Mouse (Mus musculus): ENCODE measurements around the gene Olfr1336. TPM values are rescaled to one million over a fixed set of nuclear protein-coding genes. Genes with fewer than 3 reads are reported as not detected.

Olfr1336 gene
- polyA plus RNA-seq (2014; fragmentation: Nextera tagmentation; extraction: Ambion mirVana) = not detected in 2 replicates

- no peak within 1 kb of the TSS for H3K27ac ChIP-seq
- no peak within 1 kb of the TSS for H3K9ac ChIP-seq
- no peak for ATAC-seq (ENCODE audit: low FRiP score)
- no peaks in the 10 kb centered on the region for H3K9me3 ChIP-seq (ENCODE audit: control insufficient read depth, low read length)
- no peak within 1 kb of the TSS for H3K4me3 ChIP-seq (replicated peaks; ENCODE audit: low read length)
- H3K4me2 ChIP-seq (replicated peaks) = no peak within 1 kb of the TSS
- no peak for DNase-seq (ENCODE audit: low spot score)
- H3K4me1 ChIP-seq (replicated peaks; ENCODE audit: control insufficient read depth, insufficient read depth, low read length) = no peaks in the 10 kb centered on the region
- no peaks in the 10 kb centered on the region for H3K36me3 ChIP-seq (replicated peaks; ENCODE audit: control insufficient read depth, insufficient read depth)
- H3K27me3 ChIP-seq (ENCODE audit: control insufficient read depth, insufficient read depth, low read length) = no peaks in the 10 kb centered on the region
Measured at GRCm38 (mm10) chr7:6455868-6456267, at the start of gene Olfr1336. Gene Olfr1336 (plus strand): TSS chr7:6456168.

- ATAC-seq (ENCODE audit: low FRiP score) (peak; percentile 49; the same call in 1 of the 2 replicates), DNase-seq (ENCODE audit: low spot score) (peak; percentile 84)
- Histone ChIP-seq H3K9me3 (ENCODE audit: control insufficient read depth, low read length) (no peaks in the 10 kb centered on the region), H3K27ac (no peak within 1 kb of the TSS), H3K9ac (no peak within 1 kb of the TSS), H3K27me3 (ENCODE audit: control insufficient read depth, insufficient read depth, low read length) (no peaks in the 10 kb centered on the region), H3K36me3 (replicated peaks; ENCODE audit: control insufficient read depth, insufficient read depth) (no peaks in the 10 kb centered on the region), H3K4me1 (replicated peaks; ENCODE audit: control insufficient read depth, insufficient read depth, low read length) (no peaks in the 10 kb centered on the region), H3K4me2 (replicated peaks) (no peak within 1 kb of the TSS), H3K4me3 (replicated peaks; ENCODE audit: low read length) (no peak within 1 kb of the TSS)
- 3% methylated on average over 17 of the region's 17 CpGs for WGBS
Measured at GRCm38 (mm10) chr7:6410043-6410442, 45.9 kb upstream of the Olfr1336 start, which contains the start of gene Gm20715. Gene Gm20715 (plus strand): TSS chr7:6410277.

- H3K27ac ChIP-seq = no peak overlapping the region
- no peaks in the 10 kb centered on the region for H3K36me3 ChIP-seq (replicated peaks; ENCODE audit: control insufficient read depth, insufficient read depth)
- H3K9me3 ChIP-seq (ENCODE audit: control insufficient read depth, low read length) = no peaks in the 10 kb centered on the region
- peak overlapping the region; percentile 56 for H3K4me2 ChIP-seq (replicated peaks)
- DNase-seq (ENCODE audit: low spot score) (peak; percentile 40), ATAC-seq (ENCODE audit: low FRiP score) (peak; percentile 94)
- H3K4me1 ChIP-seq (replicated peaks; ENCODE audit: control insufficient read depth, insufficient read depth, low read length) = no peaks in the 10 kb centered on the region
- no peaks in the 10 kb centered on the region; the same call in 1 of the 2 replicates for H3K27me3 ChIP-seq (ENCODE audit: control insufficient read depth, insufficient read depth, low read length)
- H3K9ac ChIP-seq = peak overlapping the region; percentile 60
- H3K4me3 ChIP-seq (replicated peaks; ENCODE audit: low read length) = peak overlapping the region; percentile 39
- 4% methylated on average over 19 of the region's 22 CpGs for WGBS
Measured at GRCm38 (mm10) chr7:6414626-6415441, 41.1 kb upstream of the Olfr1336 start.

GRCm38 (mm10) chr7:6415442-6415787, 40.6 kb upstream of the Olfr1336 start:
- no peak overlapping the region for H3K27ac ChIP-seq
- ATAC-seq (ENCODE audit: low FRiP score) (no peak; the same call in none of the 2 replicates), DNase-seq (ENCODE audit: low spot score) (no peak)
- 3% methylated on average over 8 of the region's 8 CpGs for WGBS
- H3K4me1 ChIP-seq (replicated peaks; ENCODE audit: control insufficient read depth, insufficient read depth, low read length) = no peaks in the 10 kb centered on the region
- H3K4me3 ChIP-seq (replicated peaks; ENCODE audit: low read length) = peak overlapping the region; percentile 39
- peak overlapping the region; percentile 60 for H3K9ac ChIP-seq
- no peaks in the 10 kb centered on the region; the same call in 1 of the 2 replicates for H3K27me3 ChIP-seq (ENCODE audit: control insufficient read depth, insufficient read depth, low read length)
- no peaks in the 10 kb centered on the region for H3K9me3 ChIP-seq (ENCODE audit: control insufficient read depth, low read length)
- no peaks in the 10 kb centered on the region for H3K36me3 ChIP-seq (replicated peaks; ENCODE audit: control insufficient read depth, insufficient read depth)
- peak overlapping the region; percentile 56 for H3K4me2 ChIP-seq (replicated peaks)

GRCm38 (mm10) chr7:6419894-6420293, 36.1 kb upstream of the Olfr1336 start:
- H3K4me2 ChIP-seq (replicated peaks) = no peak overlapping the region
- H3K9me3 ChIP-seq (ENCODE audit: control insufficient read depth, low read length) = no peaks in the 10 kb centered on the region
- ATAC-seq (ENCODE audit: low FRiP score) (no peak), DNase-seq (ENCODE audit: low spot score) (no peak)
- H3K27ac ChIP-seq = no peak overlapping the region
- no peak overlapping the region for H3K9ac ChIP-seq
- H3K36me3 ChIP-seq (replicated peaks; ENCODE audit: control insufficient read depth, insufficient read depth) = no peaks in the 10 kb centered on the region
- no peaks in the 10 kb centered on the region for H3K4me1 ChIP-seq (replicated peaks; ENCODE audit: control insufficient read depth, insufficient read depth, low read length)
- 74% methylated on average over 6 of the region's 6 CpGs for WGBS
- H3K27me3 ChIP-seq (ENCODE audit: control insufficient read depth, insufficient read depth, low read length) = no peaks in the 10 kb centered on the region; the same call in 1 of the 2 replicates
- no peak overlapping the region for H3K4me3 ChIP-seq (replicated peaks; ENCODE audit: low read length)

GRCm38 (mm10) chr7:6429381-6429780, 26.6 kb upstream of the Olfr1336 start:
- Histone ChIP-seq H3K36me3 (replicated peaks; ENCODE audit: control insufficient read depth, insufficient read depth) (0 out of 2 replicates have a peak, but pooled peaks cover 3% of the 10 kb centered on the region), H3K4me1 (replicated peaks; ENCODE audit: control insufficient read depth, insufficient read depth, low read length) (no peaks in the 10 kb centered on the region), H3K4me3 (replicated peaks; ENCODE audit: low read length) (no peak overlapping the region), H3K27ac (no peak overlapping the region), H3K9me3 (ENCODE audit: control insufficient read depth, low read length) (peaks cover 10% of the 10 kb centered on the region), H3K9ac (no peak overlapping the region), H3K4me2 (replicated peaks) (no peak overlapping the region), H3K27me3 (ENCODE audit: control insufficient read depth, insufficient read depth, low read length) (no peaks in the 10 kb centered on the region)
- ATAC-seq (ENCODE audit: low FRiP score) (no peak), DNase-seq (ENCODE audit: low spot score) (no peak)
- WGBS = 90% methylated on average over 3 of the region's 3 CpGs

- no peak overlapping the region for H3K4me2 ChIP-seq (replicated peaks)
- H3K4me3 ChIP-seq (replicated peaks; ENCODE audit: low read length) = no peak overlapping the region
- H3K4me1 ChIP-seq (replicated peaks; ENCODE audit: control insufficient read depth, insufficient read depth, low read length) = peaks cover 6% of the 10 kb centered on the region
- 36% methylated on average over 2 of the region's 2 CpGs for WGBS
- no peak overlapping the region for H3K9ac ChIP-seq
- H3K36me3 ChIP-seq (replicated peaks; ENCODE audit: control insufficient read depth, insufficient read depth) = 0 out of 2 replicates have a peak, but pooled peaks cover 3% of the 10 kb centered on the region
- DNase-seq (ENCODE audit: low spot score) (no peak), ATAC-seq (ENCODE audit: low FRiP score) (no peak)
- H3K9me3 ChIP-seq (ENCODE audit: control insufficient read depth, low read length) = peaks cover 10% of the 10 kb centered on the region
- H3K27me3 ChIP-seq (ENCODE audit: control insufficient read depth, insufficient read depth, low read length) = no peaks in the 10 kb centered on the region
- no peak overlapping the region for H3K27ac ChIP-seq
Measured at GRCm38 (mm10) chr7:6430342-6430741, 25.6 kb upstream of the Olfr1336 start.

- Histone ChIP-seq H3K36me3 (replicated peaks; ENCODE audit: control insufficient read depth, insufficient read depth) (no peaks in the 10 kb centered on the region), H3K4me3 (replicated peaks; ENCODE audit: low read length) (no peak within 1 kb of the TSS), H3K9me3 (ENCODE audit: control insufficient read depth, low read length) (no peaks in the 10 kb centered on the region), H3K27ac (no peak within 1 kb of the TSS), H3K4me1 (replicated peaks; ENCODE audit: control insufficient read depth, insufficient read depth, low read length) (peaks cover 12% of the 10 kb centered on the region), H3K27me3 (ENCODE audit: control insufficient read depth, insufficient read depth, low read length) (no peaks in the 10 kb centered on the region), H3K9ac (no peak within 1 kb of the TSS), H3K4me2 (replicated peaks) (no peak within 1 kb of the TSS)
- ATAC-seq (ENCODE audit: low FRiP score) (no peak), DNase-seq (ENCODE audit: low spot score) (no peak)
- 86% methylated on average over 3 of the region's 3 CpGs for WGBS
Measured at GRCm38 (mm10) chr7:6438388-6438787, 17.6 kb upstream of the Olfr1336 start, which contains the start of gene Olfr1344. Gene Olfr1344 (plus strand): TSS chr7:6438688.

GRCm38 (mm10) chr7:6441173-6441572, 14.8 kb upstream of the Olfr1336 start:
- H3K4me3 ChIP-seq (replicated peaks; ENCODE audit: low read length) = no peak overlapping the region
- no peak overlapping the region for H3K9ac ChIP-seq
- H3K36me3 ChIP-seq (replicated peaks; ENCODE audit: control insufficient read depth, insufficient read depth) = no peaks in the 10 kb centered on the region
- H3K27me3 ChIP-seq (ENCODE audit: control insufficient read depth, insufficient read depth, low read length) = no peaks in the 10 kb centered on the region
- 30% methylated on average over 2 of the region's 2 CpGs for WGBS
- DNase-seq (ENCODE audit: low spot score) (no peak), ATAC-seq (ENCODE audit: low FRiP score) (no peak)
- H3K27ac ChIP-seq = no peak overlapping the region
- no peaks in the 10 kb centered on the region for H3K9me3 ChIP-seq (ENCODE audit: control insufficient read depth, low read length)
- H3K4me2 ChIP-seq (replicated peaks) = no peak overlapping the region
- no peaks in the 10 kb centered on the region for H3K4me1 ChIP-seq (replicated peaks; ENCODE audit: control insufficient read depth, insufficient read depth, low read length)

All from hindbrain, embryonic 14.5 days (tissue).